Mouse (Mus musculus) liver, embryonic 11.5 days (tissue): Measurements from ENCODE around the gene Ly6g6d. TPM values are rescaled to one million over a fixed set of nuclear protein-coding genes. Genes with fewer than 3 reads are reported as not detected.

Experiments
- ATAC-seq: fragments of 200-750 bp; cut with Nextera tagmentation; replicated peaks from 2 replicates; pipeline ENCODE4 v1.8.0; 2017; ENCODE audit warnings: moderate number of reproducible peaks, mild to moderate bottlenecking, moderate TSS enrichment, moderate library complexity; ENCODE audit not compliant: low FRiP score
- DNase-seq: peaks from one replicate; pipeline ENCODE4 v3.0.0-alpha.2; 2017; ENCODE audit warnings: low spot score
- H3K27ac ChIP-seq: fragments of 300-500 bp; sonication (generic); 2 replicates; pipeline ENCODE4 v1.5.1; 2014; ENCODE audit warnings: mild to moderate bottlenecking, low read depth, low read length, control low read depth
- H3K27me3 ChIP-seq: fragments of 300-500 bp; sonication (generic); replicated peaks from 2 replicates; pipeline ENCODE4 v1.6.1; 2014; ENCODE audit warnings: low read length, mixed read lengths; ENCODE audit not compliant: control insufficient read depth, insufficient read depth
- H3K36me3 ChIP-seq: fragments of 300-500 bp; sonication (generic); 2 replicates; pipeline ENCODE4 v1.6.1; 2014; ENCODE audit warnings: mild to moderate bottlenecking, low read length, moderate library complexity, mixed read lengths; ENCODE audit not compliant: control insufficient read depth, insufficient read depth
- H3K4me1 ChIP-seq: fragments of 300-500 bp; sonication (generic); replicated peaks from 2 replicates; pipeline ENCODE4 v1.6.1; 2014; ENCODE audit warnings: low read length, mixed read lengths; ENCODE audit not compliant: control insufficient read depth, insufficient read depth
- H3K4me2 ChIP-seq: fragments of 300-500 bp; sonication (generic); 2 replicates; pipeline ENCODE4 v1.6.1; 2014; ENCODE audit warnings: mild to moderate bottlenecking, control low read depth, moderate library complexity
- H3K4me3 ChIP-seq: fragments of 300-500 bp; sonication (generic); 2 replicates; pipeline ENCODE4 v1.5.1; 2014; ENCODE audit warnings: low read depth, low read length, control low read depth
- H3K9ac ChIP-seq: fragments of 300-500 bp; sonication (generic); 2 replicates; pipeline ENCODE4 v1.6.1; 2014; ENCODE audit warnings: low read depth, low read length, control low read depth
- H3K9me3 ChIP-seq: fragments of 300-500 bp; sonication (generic); 2 replicates; pipeline ENCODE4 v1.6.1; 2016; ENCODE audit warnings: low read length, inconsistent platforms, mixed read lengths; ENCODE audit not compliant: control insufficient read depth
- WGBS: fragments of 180-500 bp; shearing (Covaris S2); extraction: QIAGEN DNeasy Blood & Tissue Kit; methylation state at CpG from one replicate; pipeline ENCODE4 v1.1.7; 2014; 5-methylcytosine and 5-hydroxymethylcytosine counted together
- polyA plus RNA-seq: library from polyadenylated mRNA; unstranded; fragments of >200 nt; fragmentation: Nextera tagmentation; extraction: Ambion mirVana; gene quantifications from 2 replicates; pipeline ENCODE4 v1.2.1, GENCODE M21; 2014

Gene Ly6g6d
- polyA plus RNA-seq, 1 experiment from 2014 or later, result 0.78 TPM

DNA sequence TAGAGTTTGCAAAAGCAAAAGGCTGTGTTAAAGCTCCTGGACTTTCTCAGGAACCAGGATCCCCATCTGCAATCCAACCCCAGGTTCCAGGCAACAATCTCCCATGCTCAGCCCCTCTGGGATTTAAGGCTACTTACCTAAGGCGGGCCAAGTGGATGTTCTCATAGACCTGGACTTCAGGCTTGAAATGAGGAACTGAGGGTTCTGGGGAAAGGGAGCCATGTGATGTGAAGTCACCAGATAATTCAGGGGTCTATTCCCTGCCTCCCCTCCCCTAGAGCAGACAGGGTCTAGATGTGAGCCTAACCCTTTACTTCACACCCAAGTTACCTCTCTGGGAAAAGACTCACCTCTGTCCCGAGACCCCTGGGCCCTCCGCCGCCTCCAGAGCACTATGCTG is 2.8 kb upstream of the Ly6g6d start:
- H3K4me1 ChIP-seq, result peaks cover 26% of the 10 kb centered on the region
- DNase-seq, result no peak
- 0 out of 2 replicates have a peak, but pooled peaks cover 3% of the 10 kb centered on the region for H3K27me3 ChIP-seq
- 84% methylated on average over 4 of the region's 4 CpGs for WGBS
- peak overlapping the region; percentile 61; the same call in 1 of the 2 replicates for H3K9ac ChIP-seq
- ATAC-seq, result no peak
- H3K27ac ChIP-seq, result peak overlapping the region; percentile 74
- no peaks in the 10 kb centered on the region for H3K36me3 ChIP-seq
- peak overlapping the region; percentile 64 for H3K4me2 ChIP-seq
- no peak overlapping the region for H3K4me3 ChIP-seq
- no peaks in the 10 kb centered on the region for H3K9me3 ChIP-seq

DNA sequence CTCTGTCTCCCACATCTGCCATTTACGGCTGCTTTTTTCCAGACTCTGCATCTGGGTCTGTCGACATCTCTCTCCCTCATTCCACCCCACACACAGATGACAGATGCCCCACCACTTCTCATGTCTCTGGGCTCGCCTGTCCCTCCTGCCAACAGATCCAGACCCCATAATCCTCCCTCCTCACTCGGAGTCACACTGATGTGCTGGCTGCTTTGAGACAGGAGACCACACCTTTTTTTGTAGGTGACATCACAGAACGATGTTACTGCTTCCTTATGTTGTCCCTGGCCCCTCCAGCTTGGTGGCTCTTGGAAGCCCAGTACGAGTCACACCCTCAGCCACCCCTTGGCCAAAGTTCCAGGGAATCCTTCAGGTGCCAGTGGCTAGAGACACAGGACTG is 2.4 kb upstream of the Ly6g6d start:
- peak overlapping the region; percentile 64 for H3K4me2 ChIP-seq
- peak overlapping the region; percentile 61 for H3K9ac ChIP-seq
- H3K27ac ChIP-seq, result peak overlapping the region; percentile 74
- no peaks in the 10 kb centered on the region for H3K9me3 ChIP-seq
- H3K36me3 ChIP-seq, result no peaks in the 10 kb centered on the region
- ATAC-seq (peak; percentile 44), DNase-seq (no peak)
- H3K4me1 ChIP-seq, result peaks cover 22% of the 10 kb centered on the region
- WGBS, result 29% methylated on average over 6 of the region's 6 CpGs
- H3K27me3 ChIP-seq, result 0 out of 2 replicates have a peak, but pooled peaks cover 3% of the 10 kb centered on the region
- peak overlapping the region; percentile 26 for H3K4me3 ChIP-seq

DNA sequence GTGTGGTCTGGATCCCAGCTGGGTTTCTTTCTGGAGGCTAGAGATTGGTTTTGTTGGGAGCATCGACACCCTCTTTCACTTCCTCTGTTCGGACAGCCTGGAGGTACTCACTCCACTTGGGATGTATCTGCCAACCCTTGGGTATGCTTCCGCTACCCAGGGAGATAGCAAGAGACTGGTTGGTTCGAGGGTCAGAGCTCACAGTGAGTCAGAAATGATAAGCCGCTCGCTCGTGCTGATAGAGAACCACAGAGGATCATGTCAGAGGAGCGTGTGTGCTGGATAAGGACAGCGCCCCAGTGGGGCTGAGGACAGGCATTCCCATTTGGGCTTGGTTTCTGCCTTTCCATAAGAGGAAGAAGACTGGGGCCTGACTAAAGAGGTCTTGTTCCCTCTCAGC is 1.9 kb upstream of the Ly6g6d start:
- 12% methylated on average over 9 of the region's 9 CpGs for WGBS
- peak; percentile 95 for ATAC-seq
- peaks cover 22% of the 10 kb centered on the region for H3K4me1 ChIP-seq
- no peaks in the 10 kb centered on the region for H3K9me3 ChIP-seq
- DNase-seq, result no peak
- no peaks in the 10 kb centered on the region for H3K36me3 ChIP-seq
- peak overlapping the region; percentile 61 for H3K9ac ChIP-seq
- H3K27ac ChIP-seq, result peak overlapping the region; percentile 74
- 0 out of 2 replicates have a peak, but pooled peaks cover 3% of the 10 kb centered on the region for H3K27me3 ChIP-seq
- peak overlapping the region; percentile 64 for H3K4me2 ChIP-seq
- peak overlapping the region; percentile 26 for H3K4me3 ChIP-seq

DNA sequence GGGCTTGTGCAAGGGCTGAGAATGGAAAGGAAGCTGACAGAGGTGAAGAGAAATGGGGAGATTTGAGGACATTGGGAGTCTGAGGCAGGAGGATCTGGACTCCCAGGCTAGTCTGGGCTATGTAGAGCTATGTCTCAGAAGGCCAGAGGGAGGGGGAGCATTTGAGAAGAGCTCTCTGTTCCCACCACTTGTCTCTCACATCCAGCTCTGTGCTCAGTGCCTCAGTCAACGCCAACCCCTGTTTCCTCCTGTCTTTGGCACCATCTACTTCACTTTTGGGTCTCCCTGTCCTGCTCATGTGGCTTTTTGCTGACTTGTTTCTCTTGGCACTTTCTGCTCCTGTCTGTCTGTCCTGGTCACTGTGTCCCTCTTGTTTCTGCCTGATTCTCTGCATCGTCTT is 580 bp downstream of the Ly6g6d start:
- WGBS, result 40% methylated on average over 2 of the region's 2 CpGs
- no peak overlapping the region for H3K27ac ChIP-seq
- DNase-seq (no peak), ATAC-seq (no peak)
- H3K36me3 ChIP-seq, result no peaks in the 10 kb centered on the region
- H3K4me2 ChIP-seq, result peak overlapping the region; percentile 28; the same call in 1 of the 2 replicates
- peaks cover 26% of the 10 kb centered on the region for H3K4me1 ChIP-seq
- H3K4me3 ChIP-seq, result no peak overlapping the region
- no peaks in the 10 kb centered on the region for H3K9me3 ChIP-seq
- no peak overlapping the region for H3K9ac ChIP-seq
- H3K27me3 ChIP-seq, result peaks cover 7% of the 10 kb centered on the region; the same call in 1 of the 2 replicates

DNA sequence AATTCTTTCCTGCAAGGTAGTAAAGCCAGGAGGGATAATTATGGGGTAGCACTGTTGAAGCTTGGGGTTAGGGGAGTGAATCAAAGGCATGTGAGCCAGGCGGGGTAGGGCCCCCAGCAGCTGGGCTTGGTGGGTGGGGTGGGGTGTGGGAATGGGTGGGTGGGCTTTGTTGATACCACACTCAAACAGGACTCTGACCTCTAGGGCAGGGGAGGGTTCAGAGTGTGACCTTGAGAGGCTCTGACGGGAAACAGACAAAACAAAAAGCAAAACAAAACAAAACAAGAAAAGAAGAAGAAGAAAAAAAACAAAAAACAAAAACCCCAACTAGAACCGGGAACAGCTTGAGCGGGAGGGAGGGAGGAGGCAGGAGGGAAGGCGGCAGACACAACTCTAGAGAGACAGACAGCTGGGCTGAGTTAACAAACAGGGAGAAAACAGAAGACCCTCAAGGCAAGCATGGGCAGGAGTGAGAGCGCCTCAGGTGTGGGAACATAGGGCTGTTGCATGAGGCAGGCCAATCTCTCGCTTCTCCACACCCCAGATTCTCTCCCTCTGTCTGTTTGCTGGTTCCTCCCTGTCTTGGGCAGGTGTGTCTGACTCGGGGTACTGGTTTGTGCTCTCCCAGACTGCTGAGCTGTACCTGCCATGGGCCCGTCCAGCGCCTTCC is 1.2 kb downstream of the Ly6g6d start, which contains the start of gene Ly6g6e:
TSS of gene Ly6g6e (plus strand) at position 396 of the 670 bp plus-strand sequence.
- Histone ChIP-seq H3K9me3 (no peaks in the 10 kb centered on the region), H3K36me3 (no peaks in the 10 kb centered on the region), H3K9ac (no peak within 1 kb of the TSS; the same call in 1 of the 2 replicates), H3K27ac (no peak within 1 kb of the TSS), H3K4me2 (peak within 1 kb of the TSS; percentile 28; the same call in 1 of the 2 replicates), H3K27me3 (peaks cover 11% of the 10 kb centered on the region; the same call in 1 of the 2 replicates), H3K4me3 (no peak within 1 kb of the TSS), H3K4me1 (peaks cover 26% of the 10 kb centered on the region)
- DNase-seq (no peak), ATAC-seq (no peak)
- 40% methylated on average over 10 of the region's 10 CpGs for WGBS

DNA sequence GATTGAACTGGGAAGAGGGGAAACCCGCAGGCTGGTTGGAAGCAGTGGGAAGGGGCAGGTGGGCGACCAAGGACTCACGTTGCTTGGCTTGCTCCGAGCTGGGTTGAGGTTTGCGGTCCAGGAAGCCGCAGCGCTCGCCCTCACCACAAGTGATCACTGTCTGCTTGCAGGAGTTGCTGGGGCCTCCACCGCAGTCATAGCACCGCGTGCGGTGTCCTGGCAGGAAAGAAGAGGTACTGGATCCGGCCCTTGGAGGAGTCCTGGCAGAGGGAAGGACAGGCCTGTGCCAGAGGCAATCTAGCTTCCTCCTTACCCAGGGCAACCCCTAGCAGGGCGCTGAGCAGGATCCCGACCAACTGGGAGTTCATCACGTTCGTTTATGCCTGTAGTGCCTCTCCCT is 3.8 kb downstream of the Ly6g6d start:
- no peaks in the 10 kb centered on the region for H3K36me3 ChIP-seq
- peaks cover 12% of the 10 kb centered on the region for H3K27me3 ChIP-seq
- 31% methylated on average over 17 of the region's 17 CpGs for WGBS
- ATAC-seq (no peak), DNase-seq (no peak)
- H3K27ac ChIP-seq, result no peak overlapping the region
- H3K4me3 ChIP-seq, result no peak overlapping the region
- no peak overlapping the region for H3K4me2 ChIP-seq
- H3K9me3 ChIP-seq, result no peaks in the 10 kb centered on the region
- no peak overlapping the region for H3K9ac ChIP-seq
- H3K4me1 ChIP-seq, result peaks cover 8% of the 10 kb centered on the region

DNA sequence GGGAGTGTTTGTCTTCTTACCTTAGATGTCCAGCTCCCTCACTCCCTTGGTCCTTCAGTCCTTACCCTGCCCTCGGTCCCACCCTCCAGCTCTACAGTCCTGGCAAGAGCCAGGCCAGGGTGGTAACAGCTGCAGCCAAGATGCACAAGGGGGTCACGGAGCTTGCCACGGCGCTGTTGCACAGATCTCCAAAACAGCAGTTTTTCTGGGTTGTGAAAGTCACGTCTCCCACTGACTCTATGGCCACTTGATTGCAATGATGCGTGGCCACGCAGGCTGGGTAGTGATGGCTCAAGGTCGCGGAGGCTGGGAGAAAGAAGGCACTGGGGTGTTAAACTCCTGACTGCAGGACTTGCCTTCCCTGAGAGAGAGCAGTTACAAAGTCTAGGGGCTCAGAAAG is 6.4 kb downstream of the Ly6g6d start:
- H3K27ac ChIP-seq, result no peak overlapping the region
- no peaks in the 10 kb centered on the region for H3K36me3 ChIP-seq
- no peak for ATAC-seq
- 83% methylated on average over 9 of the region's 9 CpGs for WGBS
- no peak for DNase-seq
- H3K9me3 ChIP-seq, result no peaks in the 10 kb centered on the region
- no peak overlapping the region for H3K4me3 ChIP-seq
- no peak overlapping the region for H3K4me2 ChIP-seq
- H3K4me1 ChIP-seq, result peaks cover 4% of the 10 kb centered on the region
- H3K27me3 ChIP-seq, result peaks cover 30% of the 10 kb centered on the region
- H3K9ac ChIP-seq, result no peak overlapping the region

DNA sequence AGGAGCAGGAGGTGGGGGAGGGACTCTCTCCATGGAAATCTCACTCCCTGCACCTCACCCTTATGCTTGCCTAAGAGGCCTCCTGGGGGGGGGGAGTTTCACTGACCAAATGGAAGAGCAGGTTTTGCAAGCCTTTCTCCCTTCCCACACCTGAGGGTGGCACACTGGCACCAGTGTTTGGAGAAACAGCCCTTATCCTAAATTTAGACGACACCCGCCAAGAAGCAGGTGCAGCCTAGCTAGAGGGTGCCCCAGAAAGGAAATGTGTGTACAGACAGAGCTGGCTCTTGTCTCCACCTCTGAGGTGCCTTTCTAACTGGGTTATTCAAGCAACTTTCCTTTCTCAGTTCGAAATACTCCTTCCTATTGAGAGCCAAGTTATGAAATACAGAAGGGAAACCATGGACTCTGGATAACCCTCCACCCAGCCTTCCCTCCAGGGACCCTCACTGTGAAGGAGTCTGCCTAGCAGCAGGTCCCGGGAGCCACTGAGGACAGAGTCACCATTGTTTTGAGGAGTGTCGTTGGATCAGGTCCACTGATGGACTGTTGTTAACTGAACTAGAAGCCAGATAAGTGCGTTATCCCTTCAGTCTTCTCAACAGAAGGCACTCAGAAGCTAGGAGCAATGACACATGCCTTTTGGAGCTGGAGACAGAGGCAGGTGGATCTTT is 7.2 kb downstream of the Ly6g6d start:
- H3K36me3 ChIP-seq, result no peaks in the 10 kb centered on the region
- WGBS, result 52% methylated on average over 6 of the region's 6 CpGs
- no peak overlapping the region for H3K4me2 ChIP-seq
- no peak overlapping the region for H3K4me3 ChIP-seq
- H3K27ac ChIP-seq, result no peak overlapping the region
- ATAC-seq, result no peak
- H3K9ac ChIP-seq, result no peak overlapping the region
- DNase-seq, result no peak
- H3K4me1 ChIP-seq, result peaks cover 8% of the 10 kb centered on the region
- no peaks in the 10 kb centered on the region for H3K9me3 ChIP-seq
- H3K27me3 ChIP-seq, result peaks cover 37% of the 10 kb centered on the region
